Mouse (Mus musculus) CH12.LX (cell line): ENCODE results near the gene Ptprs. TPM values are rescaled to one million over a fixed set of nuclear protein-coding genes. Genes with fewer than 3 reads are reported as not detected.

Experiments used
- DNase-seq: peaks from one replicate; pipeline ENCODE4 v3.0.0-alpha.2; 2013; ENCODE audit errors: extremely low read depth
- H3K27ac ChIP-seq: 2 replicates; pipeline ENCODE4 v1.5.1; 2012; ENCODE audit warnings: low read depth, mild to moderate bottlenecking, control low read depth, moderate library complexity; ENCODE audit not compliant: insufficient read depth
- H3K27me3 ChIP-seq: replicated peaks from 2 replicates; pipeline ENCODE3; 2012; ENCODE audit warnings: inconsistent platforms
- H3K36me3 ChIP-seq, 2 experiments: replicated peaks in 1 of 2; 2 replicates each; pipeline versions ENCODE3 to v1.6.1; 2012; ENCODE audit warnings: inconsistent platforms in 1 of 2, low read length in 1 of 2, mild to moderate bottlenecking in 1 of 2, mixed read lengths in 1 of 2, moderate library complexity in 1 of 2; ENCODE audit not compliant: control insufficient read depth in 1 of 2, insufficient read depth in 1 of 2
- H3K4me1 ChIP-seq, 2 experiments: 2 replicates each; pipeline ENCODE4 v1.6.1; 2012; ENCODE audit warnings: inconsistent platforms in 1 of 2, moderate library complexity in 1 of 2; ENCODE audit not compliant: insufficient read depth in 2 of 2, control insufficient read depth in 1 of 2
- H3K4me2 ChIP-seq: 2 replicates; pipeline ENCODE4 v1.6.1; 2012; ENCODE audit warnings: low read depth, mild to moderate bottlenecking, control low read depth; ENCODE audit not compliant: poor library complexity, insufficient read depth, severe bottlenecking
- H3K4me3 ChIP-seq, 3 experiments: fragments of 150-350 bp in 1 of 3; sonication (generic) in 1 of 3; replicated peaks in 1 of 3; 2 replicates each; pipeline versions ENCODE3 to v1.5.1; 2011 to 2012; ENCODE audit warnings: low read depth in 2 of 3, low read length in 2 of 3, mild to moderate bottlenecking in 2 of 3, moderate library complexity in 2 of 3, control low read depth in 1 of 3, improper control_type of control experiment in 1 of 3, inconsistent platforms in 1 of 3, mixed read lengths in 1 of 3; ENCODE audit not compliant: poor library complexity in 1 of 3
- H3K79me2 ChIP-seq: replicated peaks from 2 replicates; pipeline ENCODE4 v1.6.1; 2012; ENCODE audit warnings: mild to moderate bottlenecking, moderate library complexity; ENCODE audit not compliant: control insufficient read depth, poor library complexity, insufficient read depth, severe bottlenecking; ENCODE audit errors: extremely low read depth
- H3K9ac ChIP-seq: 2 replicates; pipeline ENCODE4 v1.6.1; 2012; ENCODE audit warnings: low read depth, mild to moderate bottlenecking, control low read depth, moderate library complexity; ENCODE audit not compliant: insufficient read depth
- H3K9me3 ChIP-seq: replicated peaks from 2 replicates; pipeline ENCODE3; 2012; ENCODE audit warnings: low read length, inconsistent platforms, mixed read lengths
- BHLHE40 ChIP-seq: IDR thresholded peaks from 2 replicates; pipeline ENCODE4 v1.6.1; 2011; ENCODE audit warnings: mild to moderate bottlenecking, low read depth, low read length, improper control_type of control experiment
- CHD2 ChIP-seq: IDR thresholded peaks from 2 replicates; pipeline ENCODE4 v1.6.1; 2011; ENCODE audit warnings: low read length, improper control_type of control experiment
- E2F4 ChIP-seq: IDR thresholded peaks from 2 replicates; pipeline ENCODE4 v1.6.1; 2011; ENCODE audit warnings: low read depth, low read length, improper control_type of control experiment; ENCODE audit not compliant: insufficient replicate concordance
- ELF1 ChIP-seq: IDR thresholded peaks from 2 replicates; pipeline ENCODE4 v1.6.1; 2014; ENCODE audit warnings: low read depth, mild to moderate bottlenecking, inconsistent platforms, low read length, improper control_type of control experiment
- ETS1 ChIP-seq: conservative IDR thresholded peaks from 2 replicates; pipeline ENCODE4 v1.6.1; 2012; ENCODE audit warnings: low read depth, mild to moderate bottlenecking, inconsistent platforms, low read length, improper control_type of control experiment, moderate library complexity
- HCFC1 ChIP-seq: IDR thresholded peaks from 2 replicates; pipeline ENCODE4 v1.6.1; 2012; ENCODE audit warnings: low read depth, mild to moderate bottlenecking, inconsistent platforms, low read length, improper control_type of control experiment
- JUN ChIP-seq: IDR thresholded peaks from 2 replicates; pipeline ENCODE4 v1.6.1; 2011; ENCODE audit warnings: low read depth, mild to moderate bottlenecking, low read length, improper control_type of control experiment, moderate library complexity; ENCODE audit not compliant: insufficient read depth
- JUND ChIP-seq: conservative IDR thresholded peaks from 2 replicates; pipeline ENCODE4 v1.6.1; 2011; ENCODE audit warnings: low read depth, low read length, improper control_type of control experiment
- MAX ChIP-seq: IDR thresholded peaks from 2 replicates; pipeline ENCODE4 v1.6.1; 2011; ENCODE audit warnings: low read length, improper control_type of control experiment
- MAZ ChIP-seq: IDR thresholded peaks from 2 replicates; pipeline ENCODE4 v1.6.1; 2012; ENCODE audit warnings: low read depth, mild to moderate bottlenecking, inconsistent platforms, low read length, improper control_type of control experiment, moderate library complexity
- MEF2A ChIP-seq: IDR thresholded peaks from 2 replicates; pipeline ENCODE4 v1.6.1; 2014; ENCODE audit warnings: low read depth, mild to moderate bottlenecking, inconsistent platforms, low read length, improper control_type of control experiment, borderline replicate concordance
- MYC ChIP-seq: IDR thresholded peaks from 2 replicates; pipeline ENCODE4 v1.6.1; 2011; ENCODE audit warnings: low read depth, mild to moderate bottlenecking, improper control_type of control experiment, low read length
- NELFE ChIP-seq: IDR thresholded peaks from 2 replicates; pipeline ENCODE4 v1.6.1; 2011; ENCODE audit warnings: low read depth, low read length, improper control_type of control experiment
- PAX5 ChIP-seq: IDR thresholded peaks from 2 replicates; pipeline ENCODE4 v1.6.1; 2012; ENCODE audit warnings: low read length, inconsistent platforms, mixed read lengths
- POLR2A ChIP-seq: IDR thresholded peaks from 2 replicates; pipeline ENCODE4 v1.6.1; 2011; ENCODE audit warnings: low read depth, mild to moderate bottlenecking, improper control_type of control experiment, low read length
- RCOR1 ChIP-seq: conservative IDR thresholded peaks from 2 replicates; pipeline ENCODE4 v1.6.1; 2012; ENCODE audit warnings: low read depth, mild to moderate bottlenecking, inconsistent platforms, low read length, improper control_type of control experiment
- SMC3 ChIP-seq: IDR thresholded peaks from 2 replicates; pipeline ENCODE4 v1.6.1; 2011; ENCODE audit warnings: low read depth, low read length, improper control_type of control experiment
- UBTF ChIP-seq: IDR thresholded peaks from 2 replicates; pipeline ENCODE4 v1.6.1; 2012; ENCODE audit warnings: low read depth, mild to moderate bottlenecking, inconsistent platforms, low read length, improper control_type of control experiment, moderate library complexity
- ZKSCAN1 ChIP-seq: IDR thresholded peaks from 2 replicates; pipeline ENCODE4 v1.6.1; 2012; ENCODE audit warnings: low read depth, inconsistent platforms, low read length, improper control_type of control experiment, borderline replicate concordance
- ZMIZ1 ChIP-seq: IDR thresholded peaks from 2 replicates; pipeline ENCODE4 v1.6.1; 2012; ENCODE audit warnings: low read depth, mild to moderate bottlenecking, inconsistent platforms, low read length, improper control_type of control experiment
- ZNF384 ChIP-seq: IDR thresholded peaks from 2 replicates; pipeline ENCODE4 v1.6.1; 2012; ENCODE audit warnings: low read depth, low read length, improper control_type of control experiment, inconsistent platforms
- dilution Hi-C: fragments of 300-500 bp; cut with MboI; formaldehyde crosslinking; loops from 2 replicates; pipeline ENCODE4 v1.14.3; 2020; ENCODE audit warnings: low sequenced_read_pairs; ENCODE audit not compliant: extremely low pct_unique_long_range_greater_than_20kb, extremely low pct_ligation_motif_present
- in situ Hi-C: fragments of 300-500 bp; cut with MboI; formaldehyde crosslinking; loops from 3 replicates; pipeline ENCODE4 v1.14.3; 2019; ENCODE audit warnings: low sequenced_read_pairs, low pct_ligation_motif_present, low pct_unique_long_range_greater_than_20kb, mixed read lengths
- polyA plus RNA-seq: library from polyadenylated mRNA; unstranded; fragments of >175 nt; gene quantifications from 2 replicates; pipeline ENCODE4 v1.2.1, GENCODE M21; 2012; ENCODE audit warnings: low read depth; ENCODE audit not compliant: insufficient read length
- total RNA-seq, 2 experiments: library from RNA; depleted of rRNA; stranded (reverse); fragments of 300-350 nt in 1 of 2; fragments of >200 nt in 1 of 2; gene quantifications; 2 replicates each; pipeline ENCODE4 v1.2.3; 2012 to 2014

The Ptprs gene
- total and polyA plus RNA-seq, 3 experiments: 11.3 to 41.1 (median 27.0) TPM

- no peak for DNase-seq
- dilution Hi-C loops (no loop called here), in situ Hi-C loops (no loop called here)
- TF ChIP-seq ETS1: no peak
- no peak for TF ChIP-seq POLR2A
- TF ChIP-seq UBTF: no peak
- no peak for TF ChIP-seq MAZ
- TF ChIP-seq NELFE: no peak
- TF ChIP-seq SMC3: no peak
- no peak for TF ChIP-seq ELF1
- TF ChIP-seq ZMIZ1: no peak
- Histone ChIP-seq H3K9me3 (peaks cover 25% of the 10 kb centered on the region), H3K79me2 (peaks cover 4% of the 10 kb centered on the region; the same call in 1 of the 2 replicates), H3K27me3 (peaks cover 2% of the 10 kb centered on the region), H3K4me1 (peaks cover 0 to 10% of the 10 kb centered on the region in 2 experiments; a peak in 3 of 4 replicates), H3K4me2 (no peak overlapping the region), H3K9ac (no peak overlapping the region), H3K36me3 (peaks cover 0 to 31% of the 10 kb centered on the region in 2 experiments), H3K27ac (no peak overlapping the region), H3K4me3 (no peak overlapping the region)
These were observed 5.1 kb downstream of the Ptprs start for GRCm38 (mm10) chr17:56471136-56471535.

- dilution Hi-C loops: no loop called here
- DNase-seq: no peak
- no peaks in the 10 kb centered on the region for H3K27me3 ChIP-seq
- H3K79me2 ChIP-seq: peaks cover 4% of the 10 kb centered on the region; the same call in 1 of the 2 replicates
- no peak overlapping the region for H3K4me2 ChIP-seq
- H3K9me3 ChIP-seq: peaks cover 23% of the 10 kb centered on the region
- no peak overlapping the region for H3K27ac ChIP-seq
- peaks cover 0 to 31% of the 10 kb centered on the region in 2 experiments for H3K36me3 ChIP-seq
- TF ChIP-seq E2F4 (no peak), CHD2 (no peak), BHLHE40 (no peak), SMC3 (no peak), ZKSCAN1 (no peak), MEF2A (no peak), PAX5 (no peak), MAX (no peak), JUND (no peak), HCFC1 (no peak), MAZ (no peak), ZNF384 (no peak), JUN (no peak), RCOR1 (no peak), MYC (no peak)
- TF ChIP-seq, all 38 proteins: peak for 0
- no peak overlapping the region for H3K9ac ChIP-seq
- in situ Hi-C loops: no loop called here
- no peak overlapping the region for H3K4me3 ChIP-seq
- H3K4me1 ChIP-seq: peaks cover 0 to 10% of the 10 kb centered on the region in 2 experiments; a peak in 3 of 4 replicates
These were observed 5.7 kb downstream of the Ptprs start for GRCm38 (mm10) chr17:56470571-56470970.
